Mouse (Mus musculus) stomach, embryonic 14.5 days (tissue): ENCODE measurements around the gene Ogfod2. TPM values are rescaled to one million over a fixed set of nuclear protein-coding genes. Genes with fewer than 3 reads are reported as not detected.

ENCODE experiments used
- polyA plus RNA-seq: library from polyadenylated mRNA; unstranded; fragments of >200 nt; fragmentation: Nextera tagmentation; extraction: Ambion mirVana; gene quantifications from 2 replicates; pipeline ENCODE4 v1.2.1, GENCODE M21; 2014

Ogfod2 gene
- polyA plus RNA-seq, 1 experiment from 2014 or later, result 14.5 TPM

Other genes starting within 250 kb of the Ogfod2 start
- 1.6 and 2.1 TPM in 2 replicates for gene Hcar2, start 246.8 kb upstream of the Ogfod2 start, polyA plus RNA-seq
- 1.6 and 2.3 TPM in 2 replicates for gene Hcar1, start 232.3 kb upstream of the Ogfod2 start, polyA plus RNA-seq
- 140 and 143 TPM in 2 replicates for gene Denr, start 205.1 kb upstream of the Ogfod2 start, polyA plus RNA-seq
- 3.7 and 4.0 TPM in 2 replicates for gene Gm43518, start 184.9 kb upstream of the Ogfod2 start, polyA plus RNA-seq
- 9.0 and 9.3 TPM in 2 replicates for gene Ccdc62, start 181.6 kb upstream of the Ogfod2 start, polyA plus RNA-seq
- gene Hip1r, start 138.7 kb upstream of the Ogfod2 start, polyA plus RNA-seq, result 14.4 and 16.9 TPM in 2 replicates
- 29.3 and 31.5 TPM in 2 replicates for gene Vps37b, start 80.0 kb upstream of the Ogfod2 start, polyA plus RNA-seq
- 1.7 and 2.1 TPM in 2 replicates for gene Abcb9, start 16.5 kb upstream of the Ogfod2 start, polyA plus RNA-seq
- gene Arl6ip4, start 3.8 kb downstream of the Ogfod2 start, polyA plus RNA-seq, result 92.6 and 99.1 TPM in 2 replicates
- 6.6 and 6.9 TPM in 2 replicates for gene Pitpnm2, start 137.5 kb downstream of the Ogfod2 start, polyA plus RNA-seq
- gene Mphosph9, start 215.7 kb downstream of the Ogfod2 start, polyA plus RNA-seq, result 18.3 and 20.2 TPM in 2 replicates
- gene 2810006K23Rik, start 215.8 kb downstream of the Ogfod2 start, polyA plus RNA-seq, result 9.1 and 10.8 TPM in 2 replicates